Mouse (Mus musculus): ENCODE measurements around the gene Crygc. TPM values are rescaled to one million over a fixed set of nuclear protein-coding genes. Genes with fewer than 3 reads are reported as not detected.
A peak's percentile ranks its signal among the peaks of the same experiment; 100 is the strongest.

The Crygc gene
- total and polyA plus RNA-seq, 3 experiments, result not detected

DNA sequence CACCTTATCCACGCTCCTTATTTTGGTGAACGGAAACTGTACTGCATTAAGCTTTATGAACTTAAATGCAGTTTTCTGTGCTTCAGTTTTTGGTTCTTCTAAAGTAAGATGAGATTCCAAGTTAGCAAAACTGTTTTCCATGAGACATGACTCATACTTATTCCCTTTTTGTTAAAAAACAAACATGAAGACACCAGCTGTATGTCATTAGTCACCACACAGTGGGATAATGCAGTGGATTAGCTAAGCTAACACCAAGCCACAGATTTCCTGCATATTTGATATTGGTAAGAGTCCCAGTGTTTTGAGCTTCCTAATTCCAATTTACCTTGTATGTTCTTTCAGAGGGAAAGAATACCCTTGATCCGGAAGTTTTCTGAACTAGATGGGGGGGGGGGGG is 18.1 kb upstream of the Crygc start:
- in situ Hi-C loops (cut with MboI; ENCODE audit: low pct_ligation_motif_present, low pct_unique_long_range_greater_than_20kb, low sequenced_read_pairs) (no loop called here), dilution Hi-C loops (cut with MboI; ENCODE audit: extremely low pct_ligation_motif_present, extremely low pct_unique_long_range_greater_than_20kb, low sequenced_read_pairs) (no loop called here)
- no peaks in the 10 kb centered on the region for H3K79me2 ChIP-seq (replicated peaks; ENCODE audit: control insufficient read depth, extremely low read depth, insufficient read depth, poor library complexity, severe bottlenecking)
- no peak overlapping the region for H3K4me2 ChIP-seq (ENCODE audit: insufficient read depth, low read depth, poor library complexity, severe bottlenecking)
- H3K9ac ChIP-seq (ENCODE audit: insufficient read depth, low read depth), result no peak overlapping the region
- H3K4me3 ChIP-seq (replicated peaks in 1 of 3; ENCODE audit: low read depth in 2 of 3, low read length in 2 of 3, poor library complexity in 1 of 3), result no peak overlapping the region
- no peak for TF ChIP-seq MAZ (IDR thresholded peaks at IDR 0.05; ENCODE audit: low read depth, low read length)
- no peak for TF ChIP-seq JUN (IDR thresholded peaks at IDR 0.05; ENCODE audit: insufficient read depth, low read depth, low read length)
- no peaks in the 10 kb centered on the region for H3K36me3 ChIP-seq (replicated peaks in 1 of 2; ENCODE audit: control insufficient read depth in 1 of 2, insufficient read depth in 1 of 2, low read length in 1 of 2)
- no peak for DNase-seq (ENCODE audit: extremely low read depth)
- no peaks in the 10 kb centered on the region for H3K4me1 ChIP-seq (ENCODE audit: control insufficient read depth in 1 of 2, insufficient read depth in 2 of 2)
- no peak overlapping the region for H3K27ac ChIP-seq (ENCODE audit: insufficient read depth, low read depth)
- H3K27me3 ChIP-seq (replicated peaks), result no peaks in the 10 kb centered on the region
- H3K9me3 ChIP-seq (replicated peaks; ENCODE audit: low read length), result no peaks in the 10 kb centered on the region

DNA sequence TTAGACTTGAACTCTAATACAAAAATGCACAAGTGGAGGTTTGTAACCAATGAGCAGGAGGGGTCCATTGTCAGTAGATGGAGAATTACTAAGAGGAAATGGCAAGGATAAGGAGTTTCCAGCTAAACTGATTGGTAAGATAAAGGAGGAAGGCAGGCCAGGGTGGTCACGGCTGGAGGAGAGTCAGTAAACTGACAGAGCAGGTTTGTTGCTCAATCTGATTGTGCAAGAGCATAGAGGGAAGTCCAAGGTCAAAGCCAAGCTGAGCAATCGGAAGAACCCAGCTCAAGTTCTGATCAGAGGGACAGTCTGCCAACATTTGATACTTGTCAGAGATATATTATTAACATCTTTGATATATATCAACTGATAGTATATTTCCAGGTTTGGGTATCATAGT is 16.9 kb upstream of the Crygc start:
- Histone ChIP-seq H3K4me1 (ENCODE audit: control insufficient read depth in 1 of 2, insufficient read depth in 2 of 2) (no peaks in the 10 kb centered on the region), H3K36me3 (replicated peaks in 1 of 2; ENCODE audit: control insufficient read depth in 1 of 2, insufficient read depth in 1 of 2, low read length in 1 of 2) (no peaks in the 10 kb centered on the region), H3K4me3 (replicated peaks in 1 of 3; ENCODE audit: low read depth in 2 of 3, low read length in 2 of 3, poor library complexity in 1 of 3) (no peak overlapping the region), H3K4me2 (ENCODE audit: insufficient read depth, low read depth, poor library complexity, severe bottlenecking) (no peak overlapping the region), H3K27me3 (replicated peaks) (no peaks in the 10 kb centered on the region), H3K9ac (ENCODE audit: insufficient read depth, low read depth) (no peak overlapping the region), H3K27ac (ENCODE audit: insufficient read depth, low read depth) (no peak overlapping the region), H3K9me3 (replicated peaks; ENCODE audit: low read length) (no peaks in the 10 kb centered on the region), H3K79me2 (replicated peaks; ENCODE audit: control insufficient read depth, extremely low read depth, insufficient read depth, poor library complexity, severe bottlenecking) (no peaks in the 10 kb centered on the region)
- in situ Hi-C loops (cut with MboI; ENCODE audit: low pct_ligation_motif_present, low pct_unique_long_range_greater_than_20kb, low sequenced_read_pairs), result no loop called here
- DNase-seq (ENCODE audit: extremely low read depth), result no peak
- no peak for TF ChIP-seq ZNF384 (IDR thresholded peaks at IDR 0.05; ENCODE audit: low read depth, low read length)
- TF ChIP-seq ETS1 (conservative IDR thresholded peaks at IDR 0.05; ENCODE audit: low read depth, low read length), result no peak
- TF ChIP-seq USF2 (conservative IDR thresholded peaks at IDR 0.05; ENCODE audit: low read depth, low read length), result no peak
- no peak for TF ChIP-seq KAT2A (IDR thresholded peaks at IDR 0.05; ENCODE audit: insufficient replicate concordance, low read length)
- TF ChIP-seq NRF1 (IDR thresholded peaks at IDR 0.05; ENCODE audit: low read depth, low read length), result no peak
- TF ChIP-seq USF1 (IDR thresholded peaks at IDR 0.05; ENCODE audit: low read depth, low read length), result no peak
- TF ChIP-seq ELF1 (IDR thresholded peaks at IDR 0.05; ENCODE audit: low read depth, low read length), result no peak
- no peak for TF ChIP-seq CHD1 (IDR thresholded peaks at IDR 0.05; ENCODE audit: low read depth, low read length)
- TF ChIP-seq CTCF (conservative IDR thresholded peaks at IDR 0.05 in 1 of 2, IDR thresholded peaks at IDR 0.05 in 1 of 2; ENCODE audit: low read depth in 2 of 2, low read length in 2 of 2), result no peak
- dilution Hi-C loops (cut with MboI; ENCODE audit: extremely low pct_ligation_motif_present, extremely low pct_unique_long_range_greater_than_20kb, low sequenced_read_pairs), result no loop called here

DNA sequence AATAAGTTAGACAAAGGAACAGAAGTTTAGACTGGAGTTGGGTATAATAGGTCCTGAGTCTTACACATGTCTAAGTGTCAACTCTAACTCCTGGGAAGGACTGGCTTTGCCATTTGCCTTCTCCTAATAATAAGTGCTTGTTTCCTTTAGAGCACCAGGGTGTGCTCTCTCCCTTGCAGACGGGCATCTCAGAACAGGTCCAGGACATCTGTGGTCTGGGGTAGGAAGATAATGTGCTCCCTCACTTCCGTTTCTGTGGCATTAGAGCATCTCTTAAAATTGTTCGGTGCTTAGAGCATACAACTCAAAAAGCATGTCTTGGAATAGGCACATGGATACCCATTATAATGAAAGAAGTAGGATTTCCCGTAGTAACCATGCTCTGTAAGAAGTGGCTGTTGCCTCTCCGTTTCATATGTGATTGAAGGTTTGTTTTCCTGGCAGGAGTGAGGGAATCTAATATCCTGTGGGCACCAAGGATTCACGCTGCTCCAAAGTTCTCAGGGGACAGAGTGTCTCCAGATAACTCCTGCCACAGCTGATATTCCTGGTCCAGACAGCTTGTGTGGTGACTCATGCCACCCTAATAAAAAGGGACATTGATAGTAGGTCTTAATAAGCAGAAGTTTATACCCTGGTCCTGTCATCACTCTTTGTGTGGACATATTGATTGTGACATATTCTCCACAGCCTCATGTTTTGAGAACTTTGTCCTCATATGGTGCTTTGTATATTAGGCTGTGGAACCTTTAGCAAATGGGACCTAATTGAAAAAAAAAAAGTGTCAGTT is 15.3 kb upstream of the Crygc start:
- Histone ChIP-seq H3K4me3 (replicated peaks in 1 of 3; ENCODE audit: low read depth in 2 of 3, low read length in 2 of 3, poor library complexity in 1 of 3) (no peak overlapping the region), H3K36me3 (replicated peaks in 1 of 2; ENCODE audit: control insufficient read depth in 1 of 2, insufficient read depth in 1 of 2, low read length in 1 of 2) (no peaks in the 10 kb centered on the region), H3K9ac (ENCODE audit: insufficient read depth, low read depth) (no peak overlapping the region), H3K27me3 (replicated peaks) (no peaks in the 10 kb centered on the region), H3K9me3 (replicated peaks; ENCODE audit: low read length) (no peaks in the 10 kb centered on the region), H3K4me2 (ENCODE audit: insufficient read depth, low read depth, poor library complexity, severe bottlenecking) (no peak overlapping the region), H3K27ac (ENCODE audit: insufficient read depth, low read depth) (no peak overlapping the region), H3K79me2 (replicated peaks; ENCODE audit: control insufficient read depth, extremely low read depth, insufficient read depth, poor library complexity, severe bottlenecking) (no peaks in the 10 kb centered on the region), H3K4me1 (ENCODE audit: control insufficient read depth in 1 of 2, insufficient read depth in 2 of 2) (no peaks in the 10 kb centered on the region)
- no peak for TF ChIP-seq USF1 (IDR thresholded peaks at IDR 0.05; ENCODE audit: low read depth, low read length)
- peak in 1 of 2 experiments; percentile 13; a peak in 1 of 4 replicates for TF ChIP-seq CTCF (conservative IDR thresholded peaks at IDR 0.05 in 1 of 2, IDR thresholded peaks at IDR 0.05 in 1 of 2; ENCODE audit: low read depth in 2 of 2, low read length in 2 of 2)
- TF ChIP-seq RAD21 (IDR thresholded peaks at IDR 0.05; ENCODE audit: low read depth, low read length), result no peak; the same call in 1 of the 2 replicates
- dilution Hi-C loops (cut with MboI; ENCODE audit: extremely low pct_ligation_motif_present, extremely low pct_unique_long_range_greater_than_20kb, low sequenced_read_pairs) (no loop called here), in situ Hi-C loops (cut with MboI; ENCODE audit: low pct_ligation_motif_present, low pct_unique_long_range_greater_than_20kb, low sequenced_read_pairs) (no loop called here)
- no peak for DNase-seq (ENCODE audit: extremely low read depth)
